Mouse (Mus musculus) kidney, postnatal 25 days (tissue): ENCODE data around the gene Cdc42ep4.

Source experiments
- DNase-seq, 2 experiments: peaks; one replicate each; pipeline ENCODE4 v3.0.0; 2021; ENCODE audit warnings: mixed read lengths in 2 of 2

Cdc42ep4 gene

GRCm38 (mm10) chr11:113751484-113752084 lies at the start of gene Cdc42ep4:
TSS of gene Cdc42ep4 (minus strand) at chr11:113751881.
- DNase-seq, result peak; percentile 90 to 93

GRCm38 (mm10) chr11:113800026-113800425 lies 48.3 kb upstream of the Cdc42ep4 start:
- DNase-seq, result no peak

- no peak for DNase-seq
Observed at GRCm38 (mm10) chr11:113799041-113799447, 47.4 kb upstream of the Cdc42ep4 start.

GRCm38 (mm10) chr11:113798011-113798410 lies 46.3 kb upstream of the Cdc42ep4 start:
- peak in 1 of 2 experiments; percentile 19 for DNase-seq

GRCm38 (mm10) chr11:113797014-113797983 lies 45.6 kb upstream of the Cdc42ep4 start:
- peak in 1 of 2 experiments; percentile 32 for DNase-seq

GRCm38 (mm10) chr11:113795846-113796245 lies 44.2 kb upstream of the Cdc42ep4 start:
- DNase-seq, result no peak

- no peak for DNase-seq
Observed at GRCm38 (mm10) chr11:113791357-113792215, 39.9 kb upstream of the Cdc42ep4 start.

- DNase-seq, result no peak
Observed at GRCm38 (mm10) chr11:113789101-113789500, 37.4 kb upstream of the Cdc42ep4 start.

- DNase-seq, result peak; percentile 76 to 87
Observed at GRCm38 (mm10) chr11:113788183-113788789, 36.6 kb upstream of the Cdc42ep4 start.

GRCm38 (mm10) chr11:113787432-113788182 lies 35.9 kb upstream of the Cdc42ep4 start:
- DNase-seq, result no peak

- DNase-seq, result no peak
Observed at GRCm38 (mm10) chr11:113787009-113787408, 35.3 kb upstream of the Cdc42ep4 start.

- DNase-seq, result no peak
Observed at GRCm38 (mm10) chr11:113786395-113786794, 34.7 kb upstream of the Cdc42ep4 start.

GRCm38 (mm10) chr11:113785406-113786171 lies 33.9 kb upstream of the Cdc42ep4 start:
- DNase-seq, result peak; percentile 59 to 78

- no peak for DNase-seq
Observed at GRCm38 (mm10) chr11:113784656-113785396, 33.1 kb upstream of the Cdc42ep4 start.

GRCm38 (mm10) chr11:113782496-113782895 lies 30.8 kb upstream of the Cdc42ep4 start:
- no peak for DNase-seq

GRCm38 (mm10) chr11:113782006-113782405 lies 30.3 kb upstream of the Cdc42ep4 start:
- DNase-seq, result no peak

- no peak for DNase-seq
Observed at GRCm38 (mm10) chr11:113779680-113780041, 28.0 kb upstream of the Cdc42ep4 start.

- peak; percentile 19 to 57 for DNase-seq
Observed at GRCm38 (mm10) chr11:113778733-113779679, 27.3 kb upstream of the Cdc42ep4 start.
